ENCODE assay signal across 10 mouse cellular contexts in genomic region chr12:27135997-27136559, GRCm38 (mm10).
DNase-seq lines count a peak whose midpoint lies in the region; ATAC-seq lines count a peak whose summit lies in the region.
"Had no signal": no experiment of that assay in that cellular context is flagged by ENCODE, and none has a peak within 500 bp of the region (broad histone marks: within the 10 kb centered on the region; RNA-seq: fewer than 3 reads in every experiment).

No protein-coding gene starts in this region.

- no peak overlapping the region for H3K4me2 ChIP-seq in neural tube, embryonic 13.5 days
- H3K4me2 ChIP-seq in stomach, embryonic 16.5 days (ENCODE audit: low read depth, low read length): peak overlapping the region; percentile 52
- H3K4me2 ChIP-seq: neural tube, embryonic 12.5 days had no signal

- peak overlapping the region; percentile 53; the same call in 1 of the 2 replicates for H3K27ac ChIP-seq in neural tube, embryonic 13.5 days (replicated peaks)
- peak overlapping the region; percentile 83 for H3K27ac ChIP-seq in stomach, embryonic 16.5 days (ENCODE audit: low read length)
- H3K27ac ChIP-seq: neural tube, embryonic 12.5 days had no signal

- H3K36me3 ChIP-seq in neural tube, embryonic 13.5 days: no peaks in the 10 kb centered on the region
- no peaks in the 10 kb centered on the region for H3K36me3 ChIP-seq in stomach, embryonic 16.5 days (ENCODE audit: control insufficient read depth, insufficient read depth, low read length)
- H3K36me3 ChIP-seq: neural tube, embryonic 12.5 days had no signal

- no peaks in the 10 kb centered on the region for H3K27me3 ChIP-seq in neural tube, embryonic 13.5 days
- no peaks in the 10 kb centered on the region for H3K27me3 ChIP-seq in stomach, embryonic 16.5 days (ENCODE audit: control insufficient read depth, insufficient read depth, low read length)
- H3K27me3 ChIP-seq: neural tube, embryonic 12.5 days had no signal

- peaks cover 68% of the 10 kb centered on the region for H3K4me1 ChIP-seq in neural tube, embryonic 13.5 days (replicated peaks)
- peaks cover 20% of the 10 kb centered on the region for H3K4me1 ChIP-seq in stomach, embryonic 16.5 days (ENCODE audit: control insufficient read depth, insufficient read depth, low read length)

- H3K4me3 ChIP-seq in neural tube, embryonic 13.5 days: no peak overlapping the region
- H3K4me3 ChIP-seq in stomach, embryonic 16.5 days (replicated peaks; ENCODE audit: low read length): 0 out of 2 replicates have a peak overlapping the region, but pooled peaks have one; percentile 9
- H3K4me3 ChIP-seq: neural tube, embryonic 12.5 days had no signal

- no peaks in the 10 kb centered on the region for H3K9me3 ChIP-seq in neural tube, embryonic 13.5 days
- no peaks in the 10 kb centered on the region for H3K9me3 ChIP-seq in stomach, embryonic 16.5 days (replicated peaks; ENCODE audit: control insufficient read depth, low read length)
- H3K9me3 ChIP-seq: neural tube, embryonic 12.5 days had no signal

- no peak for ATAC-seq in neural tube, embryonic 13.5 days (ENCODE audit: low read depth)
- ATAC-seq in stomach, embryonic 16.5 days (ENCODE audit: insufficient read depth, low FRiP score): peak; percentile 33; the same call in 1 of the 2 replicates

- WGBS in neural tube, embryonic 13.5 days: 66% methylated on average over 10 of the region's 10 CpGs
- WGBS in stomach, embryonic 16.5 days: 16% methylated on average over 10 of the region's 10 CpGs

- DNase-seq in embryo, embryonic 11 days: peak; percentile 54
- no peak for DNase-seq in embryo, embryonic 9.5 days (ENCODE audit: extremely low spot score)
- DNase-seq in neural tube, embryonic 10.5 days (ENCODE audit: extremely low spot score, low spot score): no peak
- DNase-seq in kidney, postnatal 36 days: peak; percentile 6 to 7
- no peak for DNase-seq in cerebellum, adult 8-10 months
- no peak for DNase-seq in gastrocnemius, postnatal 25 days
- DNase-seq: layer of hippocampus, postnatal 36 days had no signal

- no peak overlapping the region for H3K9ac ChIP-seq in neural tube, embryonic 13.5 days
- peak overlapping the region; percentile 47; the same call in 1 of the 2 replicates for H3K9ac ChIP-seq in stomach, embryonic 16.5 days (ENCODE audit: low read length)
- H3K9ac ChIP-seq: neural tube, embryonic 12.5 days had no signal

Comparison
In these comparisons a context has a peak if more than half of its experiments do, and no peak if none do; other contexts are left out.
1. DNase-seq: peak in embryo, embryonic 11 days (single experiment) and kidney, postnatal 36 days (2 of 2); none in embryo, embryonic 9.5 days (single experiment), neural tube, embryonic 10.5 days (single experiment), cerebellum, adult 8-10 months (single experiment) and gastrocnemius, postnatal 25 days (single experiment).